Comparison of ENCODE assay signal across 8 mouse cellular contexts in genomic region chr12:80691671-80692091, GRCm38 (mm10). TPM values are rescaled to one million over a fixed set of nuclear protein-coding genes. Genes with fewer than 3 reads are reported as not detected.
A peak's percentile ranks its signal among the peaks of the same experiment; 100 is the strongest.
DNase-seq lines count a peak whose midpoint lies in the region; ATAC-seq and TF ChIP-seq lines count a peak whose summit lies in the region.

No protein-coding gene starts in this region.

- DNase-seq in gastrocnemius, adult 2 months: peak; percentile 69
- no peak for DNase-seq in gastrocnemius, postnatal 10 days
- peak; percentile 5 for DNase-seq in embryonic facial prominence, embryonic 14.5 days (ENCODE audit: low spot score)
- DNase-seq in lung, postnatal 14 days: peak; percentile 59
- no peak for DNase-seq in spleen, postnatal 4 days (ENCODE audit: low spot score in 2 of 2)
- DNase-seq in frontal cortex, adult 2 months (ENCODE audit: extremely low spot score in 1 of 2, low spot score in 1 of 2): no peak

- no peak for ATAC-seq in embryonic facial prominence, embryonic 14.5 days (ENCODE audit: low read depth)
- no peak for ATAC-seq in kidney, embryonic 14.5 days (ENCODE audit: low FRiP score, low TSS enrichment)
- ATAC-seq in erythroblast, adult 5-6 weeks (replicated peaks; ENCODE audit: low FRiP score, poor library complexity, severe bottlenecking): no peak

- H3K27ac ChIP-seq in gastrocnemius, adult 2 months: no peak overlapping the region
- no peak overlapping the region for H3K27ac ChIP-seq in embryonic facial prominence, embryonic 14.5 days (replicated peaks; ENCODE audit: low read depth, low read length)
- H3K27ac ChIP-seq in kidney, embryonic 14.5 days (ENCODE audit: low read depth, low read length): no peak overlapping the region

- peak overlapping the region; percentile 68 for H3K4me3 ChIP-seq in gastrocnemius, adult 2 months
- peak overlapping the region; percentile 42 for H3K4me3 ChIP-seq in embryonic facial prominence, embryonic 14.5 days (ENCODE audit: low read depth, low read length)
- peak overlapping the region; percentile 34 for H3K4me3 ChIP-seq in kidney, embryonic 14.5 days (ENCODE audit: low read length)

- no peak overlapping the region for H3K9ac ChIP-seq in embryonic facial prominence, embryonic 14.5 days (ENCODE audit: low read depth, low read length)
- H3K9ac ChIP-seq in kidney, embryonic 14.5 days (ENCODE audit: low read depth, low read length): no peak overlapping the region

- no peak for TF ChIP-seq CTCF in gastrocnemius, adult 2 months (IDR thresholded peaks at IDR 0.05)

- H3K27me3 ChIP-seq in embryonic facial prominence, embryonic 14.5 days (replicated peaks; ENCODE audit: control insufficient read depth, insufficient read depth, low read length): peaks cover 44% of the 10 kb centered on the region
- peaks cover 18% of the 10 kb centered on the region for H3K27me3 ChIP-seq in kidney, embryonic 14.5 days (ENCODE audit: control insufficient read depth, insufficient read depth, low read length)

- peak overlapping the region; percentile 62 for H3K4me2 ChIP-seq in embryonic facial prominence, embryonic 14.5 days (ENCODE audit: low read depth, low read length)
- H3K4me2 ChIP-seq in kidney, embryonic 14.5 days (replicated peaks; ENCODE audit: low read depth, low read length): peak overlapping the region; percentile 53

- no peaks in the 10 kb centered on the region for H3K9me3 ChIP-seq in embryonic facial prominence, embryonic 14.5 days (ENCODE audit: control insufficient read depth, low read length)
- no peaks in the 10 kb centered on the region for H3K9me3 ChIP-seq in kidney, embryonic 14.5 days (ENCODE audit: control insufficient read depth, low read length)

- 6% methylated on average over 12 of the region's 12 CpGs for WGBS in embryonic facial prominence, embryonic 14.5 days
- 3% methylated on average over 12 of the region's 12 CpGs for WGBS in kidney, embryonic 14.5 days

- intact Hi-C loops in gastrocnemius, adult 2 months (cut with DNase I): no loop called here

- no peaks in the 10 kb centered on the region for H3K36me3 ChIP-seq in embryonic facial prominence, embryonic 14.5 days (ENCODE audit: control insufficient read depth, insufficient read depth, low read length)
- H3K36me3 ChIP-seq in kidney, embryonic 14.5 days (ENCODE audit: control insufficient read depth, insufficient read depth, low read length): no peaks in the 10 kb centered on the region

- H3K4me1 ChIP-seq in embryonic facial prominence, embryonic 14.5 days (ENCODE audit: control insufficient read depth, insufficient read depth, low read length): peaks cover 15% of the 10 kb centered on the region
- H3K4me1 ChIP-seq in kidney, embryonic 14.5 days (ENCODE audit: control insufficient read depth, insufficient read depth, low read length): peaks cover 13% of the 10 kb centered on the region; the same call in 1 of the 2 replicates

RNA-seq across cellular contexts. Expression of gene Plekhd1, which starts 0.7 kb away (rescaled TPM):
- under 1 TPM; 0.17 to 0.41 TPM for total RNA-seq in gastrocnemius, adult 2 months (2021)
- under 1 TPM; 0.21 to 0.43 TPM for total RNA-seq in gastrocnemius, postnatal 10 days (2021)
- polyA plus RNA-seq in embryonic facial prominence, embryonic 14.5 days (2014; fragmentation: Nextera tagmentation; extraction: Ambion mirVana): 1.2 and 1.4 TPM in 2 replicates
- 0.84 and 0.94 TPM in 2 replicates for polyA plus RNA-seq in kidney, embryonic 14.5 days (2014; fragmentation: Nextera tagmentation; extraction: Ambion mirVana)
- 5.3 and 6.7 TPM in 2 replicates for polyA plus RNA-seq in frontal cortex, adult 2 months (2012; rRNA removed)
- total RNA-seq in erythroblast, adult 5-6 weeks (2015; ENCODE audit: low replicate concordance): not detected in 2 replicates
- 0.77 TPM in 1 of 2 replicates, not detected in the other for total RNA-seq in erythroblast, adult 5-6 weeks (2017; ENCODE audit: low replicate concordance)

RNA-seq across cellular contexts. Expression of gene Erh, which starts 47.5 kb away (rescaled TPM):
- total RNA-seq in gastrocnemius, adult 2 months (2021): 10 to 100 TPM; 14.4 to 17.7 TPM
- total RNA-seq in gastrocnemius, postnatal 10 days (2021): 10 to 100 TPM; 36.9 to 44.7 TPM
- polyA plus RNA-seq in embryonic facial prominence, embryonic 14.5 days (2014; fragmentation: Nextera tagmentation; extraction: Ambion mirVana): 209 and 259 TPM in 2 replicates
- polyA plus RNA-seq in kidney, embryonic 14.5 days (2014; fragmentation: Nextera tagmentation; extraction: Ambion mirVana): 265 and 337 TPM in 2 replicates
- 104 and 113 TPM in 2 replicates for polyA plus RNA-seq in frontal cortex, adult 2 months (2012; rRNA removed)
- 13.2 and 23.4 TPM in 2 replicates for total RNA-seq in erythroblast, adult 5-6 weeks (2015; ENCODE audit: low replicate concordance)
- 5.6 and 17.7 TPM in 2 replicates for total RNA-seq in erythroblast, adult 5-6 weeks (2017; ENCODE audit: low replicate concordance)

RNA-seq across cellular contexts. Expression of gene Slc39a9, which starts 48.0 kb away (rescaled TPM):
- total RNA-seq in gastrocnemius, adult 2 months (2021): 10 to 100 TPM in 1 of 2 experiments, 1 to 10 TPM in 1; 7.8 to 11.6 TPM
- 10 to 100 TPM; 11.8 to 14.2 TPM for total RNA-seq in gastrocnemius, postnatal 10 days (2021)
- polyA plus RNA-seq in embryonic facial prominence, embryonic 14.5 days (2014; fragmentation: Nextera tagmentation; extraction: Ambion mirVana): 25.0 and 26.7 TPM in 2 replicates
- 12.1 and 31.1 TPM in 2 replicates for polyA plus RNA-seq in kidney, embryonic 14.5 days (2014; fragmentation: Nextera tagmentation; extraction: Ambion mirVana)
- 26.8 and 29.1 TPM in 2 replicates for polyA plus RNA-seq in frontal cortex, adult 2 months (2012; rRNA removed)
- total RNA-seq in erythroblast, adult 5-6 weeks (2015; ENCODE audit: low replicate concordance): 3.8 and 8.8 TPM in 2 replicates
- total RNA-seq in erythroblast, adult 5-6 weeks (2017; ENCODE audit: low replicate concordance): 2.9 and 6.1 TPM in 2 replicates

Comparison
In these comparisons a context has a peak if more than half of its experiments do, and no peak if none do; other contexts are left out.
1. DNase-seq: peak in gastrocnemius, adult 2 months (single experiment), embryonic facial prominence, embryonic 14.5 days (single experiment) and lung, postnatal 14 days (single experiment); none in gastrocnemius, postnatal 10 days (single experiment), spleen, postnatal 4 days (0 of 2) and frontal cortex, adult 2 months (0 of 2).
2. Peak in every context shown above with its lines, with median percentiles within 50 percentile points of each other: H3K4me3 ChIP-seq.